Mouse (Mus musculus) megakaryocyte, embryonic 14.5 days (primary cell): Measurements from ENCODE around the gene Polr1e.

Experiments
- FLI1 ChIP-seq: IDR thresholded peaks from 2 replicates; pipeline ENCODE4 v1.6.1; 2012; ENCODE audit warnings: low read length, inconsistent platforms, mixed read lengths
- GATA1 ChIP-seq: IDR thresholded peaks from 3 replicates; pipeline ENCODE4 v1.6.1; 2012; ENCODE audit warnings: mixed read lengths, low read length, inconsistent platforms, borderline replicate concordance

DNA sequence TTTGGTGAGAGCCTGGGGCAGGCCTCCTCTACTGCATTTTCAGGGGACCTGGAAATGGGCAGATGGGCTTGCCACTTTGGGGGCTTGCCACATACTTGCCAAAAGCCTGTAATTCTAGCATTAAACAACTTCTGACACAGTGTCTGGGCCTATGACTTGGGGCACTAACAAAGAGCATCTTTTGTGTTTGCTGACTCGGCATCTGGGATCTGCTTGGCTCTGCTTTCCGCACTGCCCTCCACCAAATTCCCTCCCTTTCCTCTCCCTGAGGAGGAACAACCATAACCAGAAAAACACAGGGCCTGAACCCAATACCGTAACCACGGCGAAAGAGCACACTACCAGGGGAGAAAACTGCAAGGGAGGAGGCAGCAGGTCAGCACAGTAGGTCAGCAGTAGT is 27.8 kb upstream of the Polr1e start:
- TF ChIP-seq GATA1, result no peak
- TF ChIP-seq FLI1, result no peak
